Mouse (Mus musculus) kidney, embryonic 14.5 days (tissue): ENCODE measurements around the gene Sult5a1. TPM values are rescaled to one million over a fixed set of nuclear protein-coding genes. Genes with fewer than 3 reads are reported as not detected.

Source experiments
- ATAC-seq: fragments of 200-750 bp; cut with Nextera tagmentation; 2 replicates; pipeline ENCODE4 v1.8.0; 2017; ENCODE audit warnings: moderate number of reproducible peaks, mild to moderate bottlenecking, moderate TSS enrichment, moderate library complexity; ENCODE audit not compliant: low FRiP score, low TSS enrichment
- H3K27ac ChIP-seq: fragments of 300-500 bp; sonication (generic); 2 replicates; pipeline ENCODE4 v1.5.1; 2014; ENCODE audit warnings: low read depth, mild to moderate bottlenecking, low read length, moderate library complexity, mixed read lengths
- H3K27me3 ChIP-seq: fragments of 300-500 bp; sonication (generic); 2 replicates; pipeline ENCODE4 v1.6.1; 2014; ENCODE audit warnings: mild to moderate bottlenecking, low read length; ENCODE audit not compliant: control insufficient read depth, insufficient read depth
- H3K36me3 ChIP-seq: fragments of 300-500 bp; sonication (generic); 2 replicates; pipeline ENCODE4 v1.6.1; 2014; ENCODE audit warnings: low read length, mixed read lengths; ENCODE audit not compliant: control insufficient read depth, insufficient read depth
- H3K4me1 ChIP-seq: fragments of 300-500 bp; sonication (generic); 2 replicates; pipeline ENCODE4 v1.6.1; 2014; ENCODE audit warnings: low read length, mixed read lengths; ENCODE audit not compliant: control insufficient read depth, insufficient read depth
- H3K4me2 ChIP-seq: fragments of 300-500 bp; sonication (generic); replicated peaks from 2 replicates; pipeline ENCODE4 v1.6.1; 2014; ENCODE audit warnings: low read depth, mild to moderate bottlenecking, low read length
- H3K4me3 ChIP-seq: fragments of 300-500 bp; sonication (generic); 2 replicates; pipeline ENCODE4 v1.5.1; 2014; ENCODE audit warnings: mild to moderate bottlenecking, low read length
- H3K9ac ChIP-seq: fragments of 300-500 bp; sonication (generic); 2 replicates; pipeline ENCODE4 v1.6.1; 2014; ENCODE audit warnings: low read depth, mild to moderate bottlenecking, low read length, moderate library complexity
- H3K9me3 ChIP-seq: fragments of 300-500 bp; sonication (generic); 2 replicates; pipeline ENCODE4 v1.6.1; 2016; ENCODE audit warnings: low read length; ENCODE audit not compliant: control insufficient read depth
- WGBS: fragments of 180-500 bp; shearing (Covaris S2); extraction: QIAGEN DNeasy Blood & Tissue Kit; methylation state at CpG from one replicate; pipeline ENCODE4 v1.1.7; 2014; 5-methylcytosine and 5-hydroxymethylcytosine counted together
- polyA plus RNA-seq: library from polyadenylated mRNA; unstranded; fragments of >200 nt; fragmentation: Nextera tagmentation; extraction: Ambion mirVana; gene quantifications from 2 replicates; pipeline ENCODE4 v1.2.1, GENCODE M21; 2014

The Sult5a1 gene
- polyA plus RNA-seq, 1 experiment from 2014 or later, result 8.3 TPM

DNA sequence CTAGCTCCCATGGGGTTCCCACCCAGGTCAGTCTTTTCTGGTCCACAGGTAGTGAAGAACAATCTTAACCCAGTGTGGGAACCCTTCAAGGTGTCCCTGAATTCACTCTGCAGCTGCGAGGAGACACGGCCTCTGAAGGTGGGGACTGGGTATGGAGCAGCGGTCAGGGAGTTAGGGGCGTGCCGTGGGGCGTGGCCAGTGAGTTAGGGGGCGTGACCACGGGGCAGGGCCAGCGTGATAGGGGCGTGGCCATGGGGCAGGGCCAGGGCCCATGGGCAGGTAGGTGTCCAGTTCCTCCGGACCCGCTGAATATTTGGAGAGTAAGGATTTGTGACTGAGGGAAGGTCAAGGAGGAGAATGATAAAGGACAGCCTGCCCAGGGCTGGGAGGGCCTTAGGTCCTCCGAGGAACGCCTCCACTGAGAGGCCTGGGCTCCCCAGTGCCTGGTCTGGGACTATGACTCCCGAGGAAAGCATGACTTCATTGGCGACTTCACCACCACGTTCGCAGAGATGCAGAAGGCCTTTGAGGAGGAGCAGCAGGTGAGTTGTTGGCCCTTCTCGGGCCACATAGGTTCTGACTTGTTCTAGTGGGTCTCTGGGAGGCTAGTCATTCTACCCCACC lies 31.8 kb downstream of the Sult5a1 start:
- WGBS, result 7% methylated on average over 19 of the region's 19 CpGs
- ATAC-seq, result peak; percentile 78

GRCm38 (mm10) chr8:123122670-123123069 lies 35.4 kb downstream of the Sult5a1 start:
- Histone ChIP-seq H3K9ac (0 out of 2 replicates have a peak overlapping the region, but pooled peaks have one; percentile 20), H3K27me3 (peaks cover 23% of the 10 kb centered on the region)

More for the DNA sequence above, 31.8 kb downstream of the Sult5a1 start:
- Histone ChIP-seq H3K27ac (no peak overlapping the region), H3K4me3 (no peak overlapping the region), H3K4me1 (peaks cover 10% of the 10 kb centered on the region; the same call in 1 of the 2 replicates), H3K9me3 (no peaks in the 10 kb centered on the region), H3K36me3 (no peaks in the 10 kb centered on the region), H3K27me3 (no peaks in the 10 kb centered on the region; the same call in 1 of the 2 replicates), H3K4me2 (peak overlapping the region; percentile 9), H3K9ac (no peak overlapping the region)

GRCm38 (mm10) chr8:123122059-123122458 lies 36.1 kb downstream of the Sult5a1 start:
- Histone ChIP-seq H3K9ac (0 out of 2 replicates have a peak overlapping the region, but pooled peaks have one; percentile 20), H3K9me3 (no peaks in the 10 kb centered on the region), H3K27ac (no peak overlapping the region), H3K4me3 (no peak overlapping the region), H3K27me3 (peaks cover 29% of the 10 kb centered on the region), H3K4me1 (peaks cover 15% of the 10 kb centered on the region; the same call in 1 of the 2 replicates), H3K4me2 (no peak overlapping the region), H3K36me3 (no peaks in the 10 kb centered on the region)
- no peak for ATAC-seq
- WGBS, result 27% methylated on average over 9 of the region's 9 CpGs

More at GRCm38 (mm10) chr8:123122670-123123069, 35.4 kb downstream of the Sult5a1 start:
- Histone ChIP-seq H3K27ac (no peak overlapping the region), H3K4me2 (no peak overlapping the region), H3K9me3 (no peaks in the 10 kb centered on the region), H3K4me1 (peaks cover 10% of the 10 kb centered on the region; the same call in 1 of the 2 replicates), H3K4me3 (no peak overlapping the region), H3K36me3 (no peaks in the 10 kb centered on the region)
- WGBS, result 76% methylated on average over 5 of the region's 5 CpGs
- ATAC-seq, result no peak

DNA sequence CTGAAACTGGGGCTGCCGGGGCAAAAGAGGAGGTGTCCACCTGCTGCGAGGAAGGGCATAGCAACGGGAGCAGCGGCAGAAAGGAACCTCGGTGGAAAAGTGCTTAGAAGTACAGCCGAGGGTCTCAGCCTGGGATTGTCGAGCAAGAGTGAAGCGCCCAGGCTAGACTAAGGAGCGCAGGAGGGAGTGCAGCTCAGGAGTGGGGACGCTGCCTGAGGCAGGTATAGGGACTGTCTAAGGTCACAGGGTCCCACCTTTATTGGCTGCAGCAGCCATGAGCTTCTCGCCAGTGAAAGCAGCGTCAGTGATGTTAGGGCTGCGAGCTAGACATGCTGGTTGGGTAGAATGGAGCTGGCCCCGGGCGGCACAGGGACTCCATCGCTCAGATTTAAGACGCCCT lies 40.4 kb downstream of the Sult5a1 start:
- Histone ChIP-seq H3K4me1 (peaks cover 17% of the 10 kb centered on the region; the same call in 1 of the 2 replicates), H3K9ac (peak overlapping the region; percentile 38; the same call in 1 of the 2 replicates), H3K27ac (no peak overlapping the region), H3K27me3 (peaks cover 44% of the 10 kb centered on the region), H3K36me3 (no peaks in the 10 kb centered on the region), H3K9me3 (no peaks in the 10 kb centered on the region), H3K4me2 (peak overlapping the region; percentile 90), H3K4me3 (peak overlapping the region; percentile 51)
- no peak for ATAC-seq
- 3% methylated on average over 17 of the region's 17 CpGs for WGBS

- Histone ChIP-seq H3K9me3 (no peaks in the 10 kb centered on the region), H3K4me1 (peaks cover 15% of the 10 kb centered on the region; the same call in 1 of the 2 replicates), H3K9ac (peak within 1 kb of the TSS; percentile 38), H3K27ac (no peak within 1 kb of the TSS), H3K4me2 (peak within 1 kb of the TSS; percentile 90), H3K4me3 (peak within 1 kb of the TSS; percentile 51), H3K27me3 (peaks cover 44% of the 10 kb centered on the region), H3K36me3 (no peaks in the 10 kb centered on the region)
- under 1% methylated on average over 51 of the region's 51 CpGs for WGBS
- peak; percentile 56 for ATAC-seq
Observed at GRCm38 (mm10) chr8:123117127-123117731, 40.9 kb downstream of the Sult5a1 start, which contains the start of gene Cpne7. Gene Cpne7, plus strand, starts transcription at chr8:123117374.

GRCm38 (mm10) chr8:123114644-123115043 lies 43.5 kb downstream of the Sult5a1 start:
- no peaks in the 10 kb centered on the region for H3K36me3 ChIP-seq
- 59% methylated on average over 3 of the region's 3 CpGs for WGBS
- no peak overlapping the region for H3K27ac ChIP-seq
- no peak for ATAC-seq
- H3K4me1 ChIP-seq, result peaks cover 12% of the 10 kb centered on the region; the same call in 1 of the 2 replicates
- H3K27me3 ChIP-seq, result peaks cover 41% of the 10 kb centered on the region
- no peak overlapping the region for H3K4me2 ChIP-seq
- H3K9me3 ChIP-seq, result no peaks in the 10 kb centered on the region
- H3K9ac ChIP-seq, result no peak overlapping the region
- H3K4me3 ChIP-seq, result no peak overlapping the region

GRCm38 (mm10) chr8:123113908-123114469 lies 44.1 kb downstream of the Sult5a1 start:
- no peaks in the 10 kb centered on the region for H3K36me3 ChIP-seq
- no peak overlapping the region for H3K27ac ChIP-seq
- WGBS, result 56% methylated on average over 2 of the region's 2 CpGs
- peaks cover 12% of the 10 kb centered on the region; the same call in 1 of the 2 replicates for H3K4me1 ChIP-seq
- H3K27me3 ChIP-seq, result peaks cover 34% of the 10 kb centered on the region
- H3K4me3 ChIP-seq, result no peak overlapping the region
- H3K4me2 ChIP-seq, result no peak overlapping the region
- no peaks in the 10 kb centered on the region for H3K9me3 ChIP-seq
- no peak for ATAC-seq
- H3K9ac ChIP-seq, result no peak overlapping the region

- H3K4me3 ChIP-seq, result no peak overlapping the region
- no peak for ATAC-seq
- 82% methylated on average over 9 of the region's 9 CpGs for WGBS
- H3K36me3 ChIP-seq, result no peaks in the 10 kb centered on the region
- no peak overlapping the region for H3K9ac ChIP-seq
- H3K27me3 ChIP-seq, result peaks cover 23% of the 10 kb centered on the region
- no peak overlapping the region for H3K4me2 ChIP-seq
- H3K4me1 ChIP-seq, result peaks cover 12% of the 10 kb centered on the region; the same call in 1 of the 2 replicates
- no peak overlapping the region for H3K27ac ChIP-seq
- no peaks in the 10 kb centered on the region for H3K9me3 ChIP-seq
Observed at GRCm38 (mm10) chr8:123112892-123113291, 45.2 kb downstream of the Sult5a1 start.
